Mouse (Mus musculus): ENCODE measurements around the gene Mfsd14a. TPM values are rescaled to one million over a fixed set of nuclear protein-coding genes. Genes with fewer than 3 reads are reported as not detected.
A peak's percentile ranks its signal among the peaks of the same experiment; 100 is the strongest.
"Not testable (repeated sequence)": the region's sequence is repeated elsewhere in the genome, so short reads cannot be mapped to it uniquely, and the experiment has no call there.

The Mfsd14a gene
- 10 to 100 TPM; 10.5 to 11.0 TPM for total RNA-seq (2021)
- long read RNA-seq, experiment 1, transcript Mfsd14a-201 (12 exons, 2,782 nt), result major isoform, 36 of 38 reads
- long read RNA-seq, experiment 1, partial matches to known transcripts, result 1 of 38 reads
- long read RNA-seq, experiment 1, other reads (novel, unspliced or antisense), result 1 of 38 reads
- long read RNA-seq, experiment 2, transcript Mfsd14a-201 (12 exons, 2,782 nt), result major isoform, 26 of 30 reads
- long read RNA-seq, experiment 2, partial matches to known transcripts, result 3 of 30 reads
- long read RNA-seq, experiment 2, other reads (novel, unspliced or antisense), result 1 of 30 reads

DNA sequence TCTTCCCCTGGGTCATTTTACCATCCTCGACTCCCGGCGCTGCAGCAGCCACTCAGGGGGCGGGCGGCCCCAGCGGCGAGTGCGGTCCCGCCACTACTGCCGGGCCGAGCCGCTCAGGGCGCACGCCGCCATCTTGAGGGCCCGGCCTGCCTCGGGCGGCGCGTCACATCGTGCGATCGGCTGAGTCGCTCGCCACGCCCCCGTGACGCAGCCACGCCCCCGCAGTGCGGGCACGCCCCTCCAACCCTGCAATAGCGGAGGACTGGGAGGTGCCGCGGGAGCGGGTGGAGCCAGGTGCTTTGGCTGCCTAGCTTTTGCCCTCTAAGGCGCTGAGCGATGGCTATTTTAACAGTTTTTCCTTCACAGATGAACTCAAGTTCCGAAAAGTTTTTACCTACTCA is at the start of gene Mfsd14a:
TSS of gene Mfsd14a (minus strand) at position 215 of the 401 bp plus-strand sequence.
- DNase-seq (ENCODE audit: low spot score), result peak; percentile 99

DNA sequence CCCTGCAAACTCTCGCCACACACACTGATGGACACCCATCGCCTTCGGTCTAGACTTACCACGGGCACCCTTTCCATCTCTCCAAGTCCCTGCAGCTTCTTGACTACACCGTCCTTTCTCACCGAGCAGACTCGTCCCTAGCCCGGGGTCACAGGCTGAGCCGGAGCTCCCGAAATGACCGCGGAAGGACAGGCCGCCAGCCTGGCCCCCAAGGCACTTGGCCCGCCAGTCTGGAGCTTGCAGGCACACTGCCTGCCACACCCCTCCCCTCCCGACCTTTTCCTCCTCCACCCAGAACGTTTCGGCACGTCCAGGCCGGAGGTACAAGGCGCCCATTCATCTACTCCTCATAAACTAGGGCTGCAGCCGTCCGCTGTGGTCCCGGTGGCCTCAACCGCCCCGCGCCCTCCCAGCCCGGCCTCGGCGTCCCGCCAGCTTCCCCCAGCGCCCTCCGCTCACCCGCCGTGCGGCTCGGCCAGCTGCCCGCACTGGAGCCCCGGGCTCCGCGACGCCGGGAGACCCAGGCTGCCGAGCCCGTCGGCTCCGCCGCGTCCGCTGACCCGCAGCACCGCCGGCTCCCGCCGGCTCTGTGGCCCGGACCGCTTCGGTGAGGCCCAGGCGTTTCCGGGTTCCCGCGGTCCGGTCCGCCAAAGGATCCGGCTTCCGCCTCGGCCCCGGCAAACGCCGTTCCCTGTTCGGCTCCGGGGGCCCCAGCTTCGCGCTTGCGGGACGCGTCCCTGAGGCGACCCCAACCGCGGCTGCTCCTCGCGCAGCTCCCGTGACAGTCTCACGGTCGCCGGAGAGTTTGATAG is 49.4 kb upstream of the Mfsd14a start:
- peak; percentile 77 for DNase-seq (ENCODE audit: low spot score)

DNA sequence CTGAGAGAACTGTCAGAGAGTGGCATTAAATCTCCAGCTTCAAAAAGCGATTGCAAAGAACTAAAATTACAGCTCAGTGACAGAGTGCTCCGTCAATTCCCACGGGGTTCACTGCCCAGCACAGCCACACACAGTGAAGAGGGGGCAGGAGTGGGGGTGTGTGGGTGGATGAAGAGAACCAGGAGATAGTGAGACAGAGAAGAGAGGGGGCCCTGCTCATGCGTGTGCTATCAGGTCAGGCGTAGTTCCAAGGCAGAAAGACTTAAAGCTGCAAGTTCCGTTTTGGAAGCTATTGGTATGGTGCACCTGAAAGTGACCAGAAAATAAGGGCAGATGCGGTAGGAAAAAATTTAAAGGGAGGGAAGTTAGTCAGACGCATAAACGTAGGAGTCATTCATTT is 48.5 kb upstream of the Mfsd14a start:
- DNase-seq (ENCODE audit: low spot score), result no peak

DNA sequence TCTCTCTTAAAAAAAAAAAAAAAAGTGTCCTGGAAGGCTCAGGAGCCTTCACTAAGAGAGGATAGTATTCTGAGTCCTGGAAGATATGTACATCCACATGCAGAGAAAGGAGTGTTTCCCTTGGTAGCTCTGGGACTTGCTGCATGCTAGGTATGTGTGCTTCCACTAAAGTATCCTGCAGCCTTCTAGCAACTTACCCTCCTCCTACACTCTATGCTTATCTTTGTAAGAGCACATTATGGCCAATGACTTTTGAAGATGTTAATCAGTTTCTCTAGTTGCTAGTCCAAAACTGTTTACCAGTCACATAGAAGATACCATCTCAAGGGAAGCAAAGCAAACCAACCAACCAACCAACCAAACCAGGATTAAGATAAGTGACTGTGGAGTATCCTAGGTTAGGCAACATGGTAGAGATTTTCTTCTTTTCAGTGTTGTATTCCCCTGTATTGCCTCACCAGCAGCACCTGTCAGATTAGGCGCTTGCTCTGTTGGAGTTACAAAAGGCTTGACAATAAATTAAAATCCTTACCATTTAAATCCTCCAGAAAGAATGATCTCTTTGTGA is 43.2 kb upstream of the Mfsd14a start:
- no peak for DNase-seq (ENCODE audit: low spot score)

DNA sequence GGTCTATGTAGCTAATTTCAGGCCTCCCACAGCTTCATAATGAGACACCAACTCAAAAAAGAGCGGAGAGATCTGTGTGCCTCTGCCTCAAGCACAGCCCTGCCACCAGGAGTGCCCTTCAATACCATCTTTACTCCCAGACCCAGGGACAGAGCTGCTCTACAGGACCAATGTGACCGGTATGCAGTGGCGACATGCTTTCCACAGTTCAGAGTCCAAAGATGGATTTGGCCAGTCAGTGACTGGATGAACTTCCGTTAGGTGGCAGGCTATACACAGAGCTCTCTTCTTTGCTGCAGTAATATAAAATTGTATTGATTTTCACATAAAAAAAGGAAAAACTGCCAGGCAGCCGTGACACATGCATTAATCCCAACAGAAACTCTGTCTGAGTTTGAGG is 41.4 kb upstream of the Mfsd14a start:
- no peak for DNase-seq (ENCODE audit: low spot score)

DNA sequence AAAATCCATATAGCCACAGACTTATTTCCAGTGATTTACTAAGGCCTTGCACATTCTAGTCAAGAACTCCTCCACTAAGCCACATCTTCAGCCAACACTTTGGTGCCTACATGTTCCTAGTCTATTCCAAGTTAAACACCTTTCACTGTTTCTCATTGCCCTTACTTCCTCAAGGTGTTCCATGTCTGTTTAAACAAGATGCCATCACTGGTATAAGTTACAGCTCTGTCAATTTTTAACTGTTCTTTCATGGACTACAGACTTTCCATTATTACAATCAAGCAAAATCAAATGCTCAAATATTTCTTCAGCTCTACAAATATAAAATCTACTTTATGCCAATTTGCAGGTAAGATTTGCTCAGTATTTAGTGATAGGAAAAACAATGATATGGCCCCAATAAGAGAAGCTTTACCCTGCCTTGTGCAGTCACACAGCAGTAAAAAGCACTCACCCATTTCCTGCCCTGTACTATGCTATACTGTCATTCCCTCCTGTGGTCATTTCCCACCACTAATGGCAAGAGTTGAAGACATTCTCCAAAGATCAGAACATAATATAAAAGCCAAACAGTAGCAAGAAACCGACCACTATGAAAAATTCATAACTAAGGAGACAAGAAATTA is 40.3 kb upstream of the Mfsd14a start:
- DNase-seq (ENCODE audit: low spot score), result no peak

DNA sequence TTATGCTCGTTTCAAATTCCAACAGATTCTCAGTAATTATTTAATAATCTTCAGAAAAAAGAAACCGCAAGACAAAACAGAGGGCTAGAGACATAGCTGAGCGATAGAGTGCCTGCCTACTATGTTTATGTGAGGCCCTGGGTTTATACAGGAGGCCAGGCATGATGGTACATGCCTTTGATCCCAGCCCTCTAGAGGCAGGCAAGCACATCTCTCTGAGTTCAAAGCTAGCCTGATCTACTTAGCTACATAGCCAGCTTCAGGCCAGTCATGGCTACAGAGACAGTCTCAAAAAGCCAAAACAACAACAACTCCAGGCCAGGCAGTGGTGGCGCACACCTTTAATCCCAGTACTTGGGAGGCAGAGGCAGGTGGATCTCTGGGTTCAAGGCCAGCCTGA is 39.1 kb upstream of the Mfsd14a start:
- no peak for DNase-seq (ENCODE audit: low spot score)

DNA sequence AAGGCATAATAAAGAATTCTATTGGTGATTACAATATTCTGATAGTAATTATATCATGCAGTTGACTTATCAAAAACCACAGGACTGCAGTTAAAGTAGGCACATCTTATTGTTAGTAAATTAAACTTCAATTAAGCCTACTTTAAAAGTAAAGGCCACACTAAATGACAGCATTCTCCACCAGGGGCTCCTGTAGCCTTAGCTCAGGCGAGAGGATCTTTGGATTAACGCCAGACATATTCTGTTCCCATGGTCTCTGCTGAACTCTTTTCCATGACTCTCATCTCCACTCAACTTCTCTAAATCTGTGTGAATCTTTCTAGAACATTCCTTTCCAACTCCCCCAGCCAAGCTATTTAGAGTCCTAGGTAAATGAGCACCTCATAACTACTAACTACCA is 36.3 kb upstream of the Mfsd14a start:
- DNase-seq (ENCODE audit: low spot score), result peak; percentile 13

DNA sequence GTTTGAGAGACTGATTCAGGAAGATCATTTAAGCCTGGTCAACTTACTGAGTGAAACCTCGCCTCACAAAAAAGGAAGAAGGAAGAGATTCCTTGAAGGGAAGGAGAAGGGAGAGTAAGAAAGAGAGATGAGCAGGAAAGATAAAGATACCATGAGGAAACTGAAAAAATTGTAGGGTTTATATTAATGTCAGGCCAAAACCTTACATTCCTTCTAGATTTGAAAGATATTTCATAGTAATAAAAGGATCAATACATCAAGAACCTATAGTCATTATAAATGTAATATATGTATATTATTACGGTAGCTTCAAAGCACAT is 33.1 kb upstream of the Mfsd14a start:
- no peak for DNase-seq (ENCODE audit: low spot score)

DNA sequence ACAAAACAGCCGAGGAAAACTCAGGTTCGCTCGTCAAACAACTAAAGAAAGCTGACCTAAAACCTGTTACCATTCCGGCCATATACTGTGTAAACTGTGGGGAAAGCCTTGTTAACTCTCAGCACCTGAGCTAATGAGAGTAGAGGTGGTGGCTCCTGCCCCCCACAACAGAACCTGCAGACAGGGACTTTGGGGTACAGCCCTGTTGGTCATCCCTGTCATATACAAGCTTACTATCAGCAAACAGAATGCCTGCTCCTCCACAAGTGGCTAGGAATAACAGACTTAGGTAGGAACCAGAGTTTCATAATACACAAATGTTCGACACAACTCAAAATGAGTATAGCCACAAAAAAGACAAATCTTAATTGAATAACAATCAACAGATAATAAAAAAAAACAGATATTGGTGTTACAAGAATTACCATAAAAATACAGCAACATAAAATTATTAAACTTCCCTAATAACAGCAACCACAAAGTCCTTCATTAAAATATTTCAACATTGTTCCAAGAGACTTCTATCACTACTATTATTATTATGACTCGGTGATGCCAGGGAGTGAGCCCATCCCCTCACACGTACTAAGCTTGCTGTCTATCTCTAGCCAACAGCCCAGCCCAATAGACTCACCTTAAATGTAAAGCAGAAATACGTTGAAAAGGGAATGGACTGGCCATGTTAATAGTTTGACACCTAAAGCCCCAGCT is 32.6 kb upstream of the Mfsd14a start:
- no peak for DNase-seq (ENCODE audit: low spot score)

DNA sequence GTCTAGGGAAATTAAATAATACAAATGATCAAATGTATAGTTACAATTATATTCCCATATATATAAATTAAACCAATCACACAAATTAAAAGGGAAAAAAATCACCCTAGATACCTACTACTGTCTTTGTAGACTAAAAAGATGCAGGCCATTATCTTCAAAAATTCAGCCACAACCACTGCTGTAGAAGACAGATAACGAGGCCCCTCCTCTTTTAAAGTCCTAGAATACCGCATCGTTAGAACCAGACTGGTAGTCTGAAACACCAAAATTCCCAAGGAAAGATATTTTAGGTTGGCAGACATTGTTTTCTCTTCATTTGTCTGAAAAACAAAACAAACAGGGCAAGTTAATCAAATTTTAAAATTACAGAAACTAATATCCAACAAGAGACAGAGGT is 31.8 kb upstream of the Mfsd14a start:
- DNase-seq (ENCODE audit: low spot score), result no peak

DNA sequence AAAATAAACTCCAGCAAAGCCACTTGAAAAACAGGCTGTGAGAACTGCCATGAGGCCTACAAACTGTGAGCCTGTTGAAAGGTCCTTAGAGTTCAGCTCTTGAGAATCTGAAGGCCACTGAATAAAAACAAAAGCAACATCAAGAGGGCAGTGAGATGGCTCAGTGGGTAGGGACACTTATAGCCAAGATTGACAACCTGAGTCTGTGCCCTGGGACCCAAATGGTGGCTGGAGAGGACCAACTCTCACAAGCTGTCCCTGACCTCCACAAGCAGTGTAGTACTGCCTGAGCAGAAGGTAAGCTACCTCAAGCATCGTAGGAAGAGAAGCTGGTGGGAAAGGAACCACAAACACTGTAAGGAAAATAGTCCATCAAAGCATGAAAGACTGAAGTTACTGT is 18.7 kb upstream of the Mfsd14a start, which contains the start of gene Gm43191:
TSS of gene Gm43191 (minus strand) at position 101 of the 400 bp plus-strand sequence.
- no peak for DNase-seq (ENCODE audit: low spot score)

DNA sequence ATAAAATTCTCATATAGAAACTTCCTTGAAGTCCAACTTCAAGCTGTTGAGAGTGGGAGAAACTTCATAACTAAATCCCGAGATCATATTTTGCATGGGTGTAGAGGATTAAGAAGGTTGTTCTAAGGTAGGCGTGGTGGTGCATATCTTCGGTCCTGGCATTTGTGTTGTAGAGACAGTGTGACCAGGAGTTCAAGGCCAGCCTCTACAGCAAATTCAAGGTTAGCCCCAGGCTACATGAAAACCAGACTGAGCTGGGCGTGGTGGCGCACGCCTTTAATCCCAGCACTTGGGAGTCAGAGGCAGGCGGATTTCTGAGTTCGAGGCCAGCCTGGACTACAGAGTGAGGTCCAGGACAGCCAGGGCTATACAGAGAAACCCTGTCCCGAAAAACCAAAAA is 1.8 kb upstream of the Mfsd14a start:
- not testable (repeated sequence) for DNase-seq (ENCODE audit: low spot score)

DNA sequence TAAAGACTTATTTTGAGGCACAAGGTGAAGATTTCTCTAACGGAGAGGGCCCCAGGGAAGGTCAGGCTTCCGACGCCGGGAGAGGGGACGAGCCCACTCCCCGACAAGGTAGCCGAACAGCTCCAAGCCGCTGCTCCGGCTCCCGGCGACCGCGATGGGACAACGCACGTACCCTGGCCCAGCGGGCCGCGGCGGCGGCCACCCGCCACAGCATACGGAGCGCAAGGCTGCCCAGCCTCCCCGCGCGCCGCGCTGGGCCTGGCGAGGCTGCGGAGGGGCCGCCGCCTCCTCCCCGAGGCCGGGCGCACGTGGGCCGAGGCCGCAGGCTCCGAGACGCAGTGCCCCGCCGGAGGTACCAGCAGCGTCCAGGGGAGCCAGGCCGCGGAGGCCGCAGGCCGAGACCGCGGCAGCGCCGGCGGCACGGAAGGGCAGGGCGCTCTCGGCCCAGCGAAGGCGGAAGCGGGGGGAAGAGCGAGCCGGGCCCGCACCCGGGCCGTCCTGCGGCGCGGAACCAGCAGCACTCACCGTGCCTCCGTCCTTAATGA is 535 bp downstream of the Mfsd14a start:
- DNase-seq (ENCODE audit: low spot score), result no peak

DNA sequence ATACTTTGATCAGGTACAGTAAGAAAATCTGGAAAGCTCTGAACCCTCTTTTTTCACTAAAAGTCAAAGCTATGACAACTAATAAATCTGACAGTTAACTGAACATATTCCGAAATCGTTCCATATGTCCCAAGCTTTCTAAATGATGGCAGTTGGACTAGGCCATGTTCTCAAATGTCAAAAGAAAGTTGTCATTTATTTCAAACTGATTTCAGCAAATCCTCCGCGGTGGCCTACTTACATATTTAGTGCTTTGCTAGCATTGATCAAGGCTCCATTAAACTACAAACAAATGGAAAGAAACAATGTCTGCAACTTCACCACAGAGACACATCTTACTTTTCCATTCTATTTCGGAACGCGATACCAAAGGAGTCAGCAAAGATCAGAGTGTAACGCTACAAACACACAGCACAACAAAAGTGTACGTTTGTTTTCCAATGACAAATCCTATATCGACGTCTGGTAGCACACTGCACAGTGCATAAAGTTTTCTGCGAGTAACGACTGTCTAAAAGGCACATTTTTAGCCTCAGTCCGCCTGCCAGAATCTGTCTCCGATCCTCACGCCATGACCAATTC is 1.1 kb downstream of the Mfsd14a start:
- DNase-seq (ENCODE audit: low spot score), result no peak

DNA sequence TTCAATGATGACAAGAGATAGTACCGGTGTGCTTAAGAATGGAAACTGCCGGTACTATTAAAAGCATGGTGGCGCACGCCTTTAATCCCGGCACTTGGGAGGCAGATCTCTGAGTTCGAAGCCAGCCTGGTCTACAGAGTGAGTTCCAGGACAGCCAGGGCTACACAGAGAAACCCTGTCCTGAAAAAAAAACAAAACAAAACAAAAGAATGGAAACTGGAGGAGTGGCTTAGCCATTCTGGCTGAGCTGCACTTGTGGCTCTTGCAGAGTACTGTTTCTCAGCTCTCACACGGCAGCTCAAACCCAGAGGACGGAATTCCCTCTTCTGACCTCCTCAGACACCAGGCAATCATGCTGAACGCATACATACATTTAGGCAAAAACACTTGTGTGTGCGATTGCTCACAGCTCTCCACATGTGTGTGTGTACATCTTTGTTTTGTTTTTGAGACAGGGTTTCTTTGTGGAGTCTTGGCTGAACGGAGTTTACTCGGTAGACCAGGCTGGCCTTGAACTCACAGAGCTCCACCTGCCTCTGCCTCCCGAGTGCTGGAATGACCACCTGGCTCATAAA is 2.5 kb downstream of the Mfsd14a start:
- DNase-seq (ENCODE audit: low spot score), result no peak

DNA sequence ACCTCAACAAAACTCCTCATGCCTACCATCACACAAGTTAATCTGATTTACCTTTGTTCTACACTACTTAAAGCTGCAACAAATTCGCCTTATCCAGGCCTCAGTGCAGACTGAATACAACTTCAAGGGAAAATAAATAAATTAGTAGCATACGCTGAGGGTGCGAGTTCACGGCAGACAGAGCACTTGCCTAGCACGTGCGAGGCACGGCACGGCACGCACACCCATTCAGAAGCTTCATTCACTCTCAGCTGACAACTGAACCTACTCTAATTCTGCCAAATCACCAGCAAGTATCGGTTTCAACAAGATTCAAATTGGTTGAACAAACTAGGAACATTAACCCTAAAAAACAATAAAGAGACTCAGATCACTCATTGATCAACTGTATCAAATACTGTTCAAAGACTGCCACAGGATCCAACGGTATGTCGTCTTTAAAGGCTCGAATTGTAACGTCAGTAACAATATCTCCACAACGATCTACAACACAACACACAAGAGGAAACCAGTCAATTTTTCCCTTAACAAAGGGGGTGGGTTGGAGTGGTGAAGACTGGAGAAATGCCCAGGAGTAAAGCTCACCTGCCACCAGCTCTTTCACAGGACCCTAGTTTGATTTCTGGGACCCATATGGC is 3.4 kb downstream of the Mfsd14a start:
- DNase-seq (ENCODE audit: low spot score), result no peak

DNA sequence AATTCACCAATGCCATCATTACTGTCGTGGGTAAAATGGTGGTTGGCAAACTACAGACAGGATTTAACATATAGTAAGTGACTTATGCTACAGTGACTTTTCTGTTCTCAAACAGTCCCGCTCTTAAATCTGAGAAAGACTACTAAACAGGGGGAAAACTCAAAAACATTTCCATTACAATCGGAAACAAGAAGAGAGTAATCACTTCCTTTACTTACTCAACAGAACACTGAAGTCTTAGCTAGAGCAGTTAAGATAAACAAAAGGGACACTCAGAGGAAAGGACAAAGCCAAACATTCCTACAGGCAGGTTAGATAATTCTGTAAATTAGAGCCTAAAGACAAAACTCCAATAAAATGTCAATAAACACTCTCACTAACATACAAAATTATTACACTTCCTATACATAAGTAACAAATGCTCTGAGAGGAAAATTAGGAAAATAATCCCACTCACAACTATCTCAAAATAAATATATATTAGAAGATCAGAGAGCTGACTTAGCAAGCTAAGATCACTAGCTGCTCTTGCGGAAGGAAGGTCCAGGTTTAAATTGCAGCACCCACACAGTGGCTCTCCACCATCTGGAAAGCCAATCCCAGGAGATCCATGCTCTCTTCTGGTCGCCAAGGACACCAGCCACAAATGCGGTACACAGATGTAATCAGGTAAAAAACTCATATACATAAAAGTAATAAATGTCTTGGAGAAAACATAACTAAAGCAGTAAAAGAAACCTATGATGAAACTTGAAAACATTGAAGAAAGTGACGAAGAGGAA is 6.1 kb downstream of the Mfsd14a start:
- no peak for DNase-seq (ENCODE audit: low spot score)

DNA sequence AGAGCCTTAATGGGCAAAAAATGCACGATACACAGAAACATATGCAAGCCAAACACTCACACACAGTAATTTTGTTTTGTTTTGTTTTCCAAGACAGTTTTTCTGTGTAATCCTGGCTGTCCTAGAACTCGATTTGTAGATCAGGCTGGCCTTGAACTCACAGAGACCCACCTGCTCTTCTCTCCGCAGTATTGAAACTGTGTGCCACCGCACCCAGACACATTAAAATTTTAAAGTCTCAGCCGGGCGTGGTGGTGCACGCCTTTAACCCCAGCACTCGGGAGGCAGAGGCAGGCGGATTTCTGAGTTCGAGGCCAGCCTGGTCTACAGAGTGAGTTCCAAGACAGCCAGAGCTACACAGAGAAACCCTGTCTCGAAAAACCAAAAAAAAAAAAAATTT is 8.4 kb downstream of the Mfsd14a start:
- not testable (repeated sequence) for DNase-seq (ENCODE audit: low spot score)

Measured in gastrocnemius, adult 18-20 months (tissue).